Comparison of ENCODE assay signal across 8 mouse cellular contexts in the genomic region with DNA sequence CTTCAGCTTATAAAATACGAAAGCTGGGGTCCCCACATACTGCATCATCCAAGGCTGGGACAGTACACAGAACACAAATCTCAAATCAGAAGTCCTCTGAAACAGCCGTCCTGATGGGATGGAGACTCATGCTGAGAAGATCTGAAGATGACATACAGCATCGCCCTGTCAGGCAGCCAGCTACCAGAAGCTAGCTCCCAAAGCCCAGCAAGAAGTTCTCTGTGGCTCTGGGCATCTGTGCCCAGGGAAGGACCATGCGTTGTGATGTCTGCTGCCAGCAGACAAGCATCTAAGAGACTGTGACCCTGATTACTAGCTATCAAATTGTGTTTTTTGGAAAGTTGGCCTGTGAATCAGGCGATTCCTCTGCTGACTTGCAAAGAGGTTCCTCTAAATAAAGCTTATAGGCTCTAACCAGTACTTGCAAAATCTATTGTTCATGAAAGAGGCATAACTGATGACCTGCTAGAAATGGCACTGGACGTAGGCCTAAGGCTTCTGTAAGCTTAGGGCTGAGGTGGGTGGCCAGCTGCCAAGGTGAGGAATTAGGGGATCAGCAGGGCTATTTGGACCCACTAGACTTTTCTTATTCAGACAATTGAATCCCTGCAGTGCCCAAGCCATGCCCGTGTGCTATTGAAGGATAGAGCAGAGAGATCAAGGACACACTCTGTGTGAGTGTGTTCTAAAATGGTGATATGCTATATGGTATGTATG.
DNase-seq lines count a peak whose midpoint lies in the region; ATAC-seq and TF ChIP-seq lines count a peak whose summit lies in the region.

No protein-coding gene starts in this region.

- peak overlapping the region; percentile 70; the same call in 1 of the 2 replicates for H3K27ac ChIP-seq in limb, embryonic 14.5 days (replicated peaks; ENCODE audit: low read depth, low read length)

- H3K36me3 ChIP-seq in limb, embryonic 14.5 days (ENCODE audit: control insufficient read depth, insufficient read depth, low read length) = no peaks in the 10 kb centered on the region

- 68% methylated on average over 7 of the region's 7 CpGs for WGBS in limb, embryonic 14.5 days

- ATAC-seq in limb, embryonic 14.5 days (ENCODE audit: low FRiP score, low read depth) = peak; percentile 1; the same call in 1 of the 2 replicates

- peak; percentile 63 to 71 for DNase-seq in cerebellum, postnatal 10 days
- DNase-seq in cerebellum, adult 8-10 months = no peak
- peak; percentile 37 for DNase-seq in retina, postnatal 7 days (ENCODE audit: low read depth, low spot score)
- no peak for DNase-seq in retina, embryonic 14.5 days (ENCODE audit: low spot score)
- DNase-seq in limb, embryonic 14.5 days (ENCODE audit: low spot score) = no peak
- no peak for DNase-seq in right cerebral cortex, postnatal 10 days (ENCODE audit: low spot score in 2 of 2)
- no peak for DNase-seq in kidney, postnatal 14 days
- DNase-seq in kidney, adult 9 months = no peak

- H3K9me3 ChIP-seq in limb, embryonic 14.5 days (ENCODE audit: control insufficient read depth, low read length) = no peaks in the 10 kb centered on the region

- H3K27me3 ChIP-seq in limb, embryonic 14.5 days (ENCODE audit: control insufficient read depth, insufficient read depth, low read length) = peaks cover 1% of the 10 kb centered on the region; the same call in 1 of the 2 replicates

- TF ChIP-seq POLR2A in limb, embryonic 14.5 days (IDR thresholded peaks at IDR 0.05; ENCODE audit: borderline replicate concordance, extremely low read depth, insufficient read depth, insufficient read length) = no peak

- H3K4me1 ChIP-seq in limb, embryonic 14.5 days (ENCODE audit: control insufficient read depth, insufficient read depth, low read length) = peaks cover 17% of the 10 kb centered on the region

- H3K4me3 ChIP-seq in limb, embryonic 14.5 days (replicated peaks; ENCODE audit: low read length) = no peak overlapping the region

- no peak overlapping the region for H3K9ac ChIP-seq in limb, embryonic 14.5 days (ENCODE audit: low read depth, low read length, severe bottlenecking)

- H3K4me2 ChIP-seq in limb, embryonic 14.5 days (replicated peaks; ENCODE audit: low read depth, low read length, severe bottlenecking) = 0 out of 2 replicates have a peak overlapping the region, but pooled peaks have one; percentile 40

Comparison
In these comparisons a context has a peak if more than half of its experiments do, and no peak if none do; other contexts are left out.
1. DNase-seq: peak in cerebellum, postnatal 10 days (2 of 2) and retina, postnatal 7 days (single experiment); none in cerebellum, adult 8-10 months (single experiment), retina, embryonic 14.5 days (single experiment), limb, embryonic 14.5 days (single experiment), right cerebral cortex, postnatal 10 days (0 of 2), kidney, postnatal 14 days (single experiment) and kidney, adult 9 months (single experiment).